Mouse (Mus musculus): ENCODE results near the gene Rab11fip5. TPM values are rescaled to one million over a fixed set of nuclear protein-coding genes. Genes with fewer than 3 reads are reported as not detected.

Gene Rab11fip5
- polyA plus RNA-seq, 2 experiments, result 15.9 to 16.9 TPM

DNA sequence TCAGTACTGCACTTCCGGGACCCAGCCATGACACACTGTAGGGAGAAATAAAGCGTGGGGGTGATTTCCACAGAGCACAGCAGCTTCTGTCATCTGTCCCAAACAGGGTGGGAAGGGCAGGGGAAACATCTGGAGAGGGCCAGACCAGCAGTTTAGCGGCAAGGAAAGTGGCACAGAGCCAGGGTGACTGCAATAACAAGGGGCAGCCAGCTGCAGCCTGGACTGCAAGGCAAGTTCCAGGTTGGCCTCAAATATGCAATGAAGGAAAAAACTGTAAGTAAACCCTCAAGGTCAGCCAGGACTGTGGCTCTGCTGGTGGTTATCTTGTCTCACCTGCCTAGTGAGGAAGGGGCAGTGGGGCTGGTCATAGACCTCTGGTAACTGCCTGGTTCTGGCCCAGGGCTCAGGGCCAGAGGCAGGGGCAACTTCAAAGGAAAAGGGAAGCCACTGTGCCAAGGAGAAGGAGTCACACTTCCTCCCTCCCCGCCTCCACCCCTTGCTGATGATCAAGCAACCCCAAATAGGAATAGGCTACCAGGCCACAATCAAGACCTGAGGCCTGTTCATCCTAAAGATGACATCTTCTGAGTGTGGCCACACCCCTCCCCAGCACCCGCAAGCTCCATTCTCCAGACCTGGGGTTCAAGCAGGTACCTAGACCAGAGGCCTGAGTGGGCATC, 5.1 kb downstream of the Rab11fip5 start:
- H3K36me3 ChIP-seq (ENCODE audit: control insufficient read depth, insufficient read depth, low read length), result peaks cover 6% of the 10 kb centered on the region
- no peaks in the 10 kb centered on the region for H3K27me3 ChIP-seq (ENCODE audit: control insufficient read depth, insufficient read depth, low read length)
- H3K4me1 ChIP-seq (ENCODE audit: control insufficient read depth, insufficient read depth, low read length), result peaks cover 53% of the 10 kb centered on the region
- no peaks in the 10 kb centered on the region for H3K9me3 ChIP-seq (ENCODE audit: control insufficient read depth, low read length)
- peak; percentile 18; the same call in 1 of the 2 replicates for ATAC-seq (ENCODE audit: low FRiP score, low read depth)
- peak overlapping the region; percentile 23; the same call in 1 of the 2 replicates for H3K4me2 ChIP-seq (replicated peaks; ENCODE audit: low read depth, low read length, severe bottlenecking)
- H3K27ac ChIP-seq (replicated peaks; ENCODE audit: low read depth, low read length), result peak overlapping the region; percentile 48; the same call in 1 of the 2 replicates
- 48% methylated on average over 5 of the region's 5 CpGs for WGBS
- no peak overlapping the region for H3K9ac ChIP-seq (ENCODE audit: low read depth, low read length, severe bottlenecking)
- no peak for TF ChIP-seq POLR2A (IDR thresholded peaks at IDR 0.05; ENCODE audit: borderline replicate concordance, extremely low read depth, insufficient read depth, insufficient read length)
- DNase-seq (ENCODE audit: low spot score), result peak; percentile 68
- no peak overlapping the region for H3K4me3 ChIP-seq (replicated peaks; ENCODE audit: low read length)

DNA sequence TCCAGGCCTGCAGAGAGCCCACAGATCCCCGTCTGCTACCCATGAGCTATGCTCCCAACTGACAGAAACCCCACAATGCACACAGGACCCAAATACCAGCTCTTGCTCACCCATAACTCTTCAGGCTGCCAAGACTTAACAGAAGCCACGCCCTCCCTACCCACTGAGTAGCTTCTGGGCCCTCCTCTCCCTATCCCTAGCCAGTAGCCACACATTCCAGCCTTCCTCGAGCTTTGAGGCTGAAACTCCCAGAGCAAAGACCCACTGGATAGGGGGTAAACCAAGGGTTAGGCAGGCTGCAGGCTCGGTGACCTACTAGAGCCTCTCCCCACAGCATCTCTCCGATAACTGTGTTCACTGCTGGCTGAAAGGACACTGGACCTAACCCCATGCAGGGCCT, 5.7 kb downstream of the Rab11fip5 start:
- Histone ChIP-seq H3K27ac (replicated peaks; ENCODE audit: low read depth, low read length) (peak overlapping the region; percentile 48; the same call in 1 of the 2 replicates), H3K9me3 (ENCODE audit: control insufficient read depth, low read length) (no peaks in the 10 kb centered on the region), H3K36me3 (ENCODE audit: control insufficient read depth, insufficient read depth, low read length) (peaks cover 6% of the 10 kb centered on the region), H3K4me3 (replicated peaks; ENCODE audit: low read length) (no peak overlapping the region), H3K27me3 (ENCODE audit: control insufficient read depth, insufficient read depth, low read length) (no peaks in the 10 kb centered on the region), H3K9ac (ENCODE audit: low read depth, low read length, severe bottlenecking) (no peak overlapping the region), H3K4me1 (ENCODE audit: control insufficient read depth, insufficient read depth, low read length) (peaks cover 53% of the 10 kb centered on the region), H3K4me2 (replicated peaks; ENCODE audit: low read depth, low read length, severe bottlenecking) (peak overlapping the region; percentile 23; the same call in 1 of the 2 replicates)
- no peak for TF ChIP-seq POLR2A (IDR thresholded peaks at IDR 0.05; ENCODE audit: borderline replicate concordance, extremely low read depth, insufficient read depth, insufficient read length)
- no peak for ATAC-seq (ENCODE audit: low FRiP score, low read depth)
- WGBS, result 57% methylated on average over 5 of the region's 5 CpGs
- no peak for DNase-seq (ENCODE audit: low spot score)

DNA sequence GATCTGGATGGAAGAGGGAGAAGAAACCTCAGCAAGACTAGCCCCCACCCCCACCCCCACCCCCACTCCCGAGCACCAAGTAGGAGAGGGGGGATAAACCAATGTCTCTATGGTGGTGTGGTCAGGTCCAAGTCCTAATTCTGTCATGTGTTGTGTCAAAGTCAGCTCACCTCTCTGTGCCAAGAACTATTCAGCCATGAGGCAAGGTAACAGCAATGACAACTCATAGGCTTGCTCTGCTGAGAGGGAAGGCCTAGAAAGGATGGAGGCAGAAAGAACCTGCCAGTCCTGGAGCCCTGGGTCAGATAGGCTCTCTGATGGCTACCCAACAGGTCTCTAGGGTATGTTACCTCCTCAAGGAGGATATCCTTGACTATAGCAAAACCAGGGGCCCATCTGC, 6.3 kb downstream of the Rab11fip5 start:
- Histone ChIP-seq H3K4me3 (replicated peaks; ENCODE audit: low read length) (no peak overlapping the region), H3K4me1 (ENCODE audit: control insufficient read depth, insufficient read depth, low read length) (peaks cover 49% of the 10 kb centered on the region), H3K9ac (ENCODE audit: low read depth, low read length, severe bottlenecking) (no peak overlapping the region), H3K27me3 (ENCODE audit: control insufficient read depth, insufficient read depth, low read length) (no peaks in the 10 kb centered on the region), H3K27ac (replicated peaks; ENCODE audit: low read depth, low read length) (no peak overlapping the region), H3K9me3 (ENCODE audit: control insufficient read depth, low read length) (no peaks in the 10 kb centered on the region), H3K4me2 (replicated peaks; ENCODE audit: low read depth, low read length, severe bottlenecking) (no peak overlapping the region), H3K36me3 (ENCODE audit: control insufficient read depth, insufficient read depth, low read length) (peaks cover 6% of the 10 kb centered on the region)
- DNase-seq (ENCODE audit: low spot score) (no peak), ATAC-seq (ENCODE audit: low FRiP score, low read depth) (no peak)
- no peak for TF ChIP-seq POLR2A (IDR thresholded peaks at IDR 0.05; ENCODE audit: borderline replicate concordance, extremely low read depth, insufficient read depth, insufficient read length)
- 79% methylated on average over 1 of the region's 1 CpGs for WGBS

DNA sequence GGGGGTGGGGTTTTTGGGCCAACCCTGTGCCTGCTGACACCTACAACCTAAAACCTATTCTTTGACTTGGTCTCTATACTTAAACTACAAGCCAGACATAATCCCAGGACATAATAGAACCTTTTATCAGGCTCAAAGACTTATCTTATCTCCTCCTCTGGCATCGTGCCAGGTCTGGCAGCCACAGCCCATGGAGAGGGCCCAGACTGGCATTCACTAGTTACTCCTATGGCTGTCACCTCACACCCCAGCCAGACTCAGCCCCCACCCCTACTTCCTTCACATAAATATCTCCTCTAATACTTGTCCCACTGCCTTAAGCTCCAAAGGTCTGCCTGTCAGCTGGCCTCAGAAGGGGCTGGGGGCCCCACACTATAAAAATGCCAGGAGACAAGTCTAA, 8.0 kb downstream of the Rab11fip5 start:
- Histone ChIP-seq H3K27me3 (ENCODE audit: control insufficient read depth, insufficient read depth, low read length) (no peaks in the 10 kb centered on the region), H3K9me3 (ENCODE audit: control insufficient read depth, low read length) (no peaks in the 10 kb centered on the region), H3K36me3 (ENCODE audit: control insufficient read depth, insufficient read depth, low read length) (peaks cover 6% of the 10 kb centered on the region), H3K27ac (replicated peaks; ENCODE audit: low read depth, low read length) (no peak overlapping the region), H3K4me2 (replicated peaks; ENCODE audit: low read depth, low read length, severe bottlenecking) (no peak overlapping the region), H3K4me3 (replicated peaks; ENCODE audit: low read length) (no peak overlapping the region), H3K9ac (ENCODE audit: low read depth, low read length, severe bottlenecking) (no peak overlapping the region), H3K4me1 (ENCODE audit: control insufficient read depth, insufficient read depth, low read length) (peaks cover 34% of the 10 kb centered on the region)
- DNase-seq (ENCODE audit: low spot score) (no peak), ATAC-seq (ENCODE audit: low FRiP score, low read depth) (no peak)
- WGBS, result 87% methylated on average over 1 of the region's 1 CpGs
- TF ChIP-seq POLR2A (IDR thresholded peaks at IDR 0.05; ENCODE audit: borderline replicate concordance, extremely low read depth, insufficient read depth, insufficient read length), result no peak

DNA sequence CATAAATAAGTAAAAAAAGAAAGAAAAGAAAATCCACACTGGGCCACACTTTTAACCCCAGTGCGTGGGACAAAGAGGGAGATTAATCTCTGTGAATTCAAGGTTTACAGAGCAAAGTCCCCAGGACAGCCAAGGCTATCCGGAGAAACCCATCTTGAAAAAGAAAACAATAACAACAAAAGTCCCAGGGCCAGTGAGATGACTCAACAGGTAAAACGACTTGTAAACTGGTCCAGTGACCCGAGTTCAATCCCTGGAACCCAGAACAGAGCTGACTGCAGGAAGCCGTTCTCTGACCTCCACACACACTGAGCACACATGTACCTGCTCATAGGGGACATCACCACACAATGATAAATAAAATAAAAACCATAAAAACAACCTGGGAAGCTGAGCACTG, 10.0 kb downstream of the Rab11fip5 start:
- WGBS, result 74% methylated on average over 5 of the region's 5 CpGs
- Histone ChIP-seq H3K27ac (replicated peaks; ENCODE audit: low read depth, low read length) (no peak overlapping the region), H3K27me3 (ENCODE audit: control insufficient read depth, insufficient read depth, low read length) (no peaks in the 10 kb centered on the region), H3K4me2 (replicated peaks; ENCODE audit: low read depth, low read length, severe bottlenecking) (no peak overlapping the region), H3K9me3 (ENCODE audit: control insufficient read depth, low read length) (no peaks in the 10 kb centered on the region), H3K4me1 (ENCODE audit: control insufficient read depth, insufficient read depth, low read length) (peaks cover 30% of the 10 kb centered on the region), H3K36me3 (ENCODE audit: control insufficient read depth, insufficient read depth, low read length) (peaks cover 3% of the 10 kb centered on the region; the same call in 1 of the 2 replicates), H3K9ac (ENCODE audit: low read depth, low read length, severe bottlenecking) (no peak overlapping the region), H3K4me3 (replicated peaks; ENCODE audit: low read length) (no peak overlapping the region)
- TF ChIP-seq POLR2A (IDR thresholded peaks at IDR 0.05; ENCODE audit: borderline replicate concordance, extremely low read depth, insufficient read depth, insufficient read length), result no peak
- DNase-seq (ENCODE audit: low spot score) (no peak), ATAC-seq (ENCODE audit: low FRiP score, low read depth) (no peak)
